Mouse (Mus musculus) NIH3T3 (cell line): ENCODE measurements at regions not wholly inside any gene's neighbourhood (a gene's known extent, or its start where the extent isn't known, plus 50 kb on each side); places are given as distances from the start of the nearest gene placed in this dataset.

Source experiments
- DNase-seq: peaks from one replicate; pipeline ENCODE4 v3.0.0-alpha.2; 2012; ENCODE audit warnings: low read depth

GRCm38 (mm10) chr16:70095221-70095620 lies 218.5 kb upstream of the Gbe1 start:
- no peak for DNase-seq

GRCm38 (mm10) chr16:70103791-70104378 lies 209.9 kb upstream of the Gbe1 start:
- DNase-seq: peak; percentile 5

- no peak for DNase-seq
These were observed 172.3 kb upstream of the Gbe1 start for GRCm38 (mm10) chr16:70141466-70141865.

GRCm38 (mm10) chr16:70147673-70148359 lies 165.9 kb upstream of the Gbe1 start:
- no peak for DNase-seq

- DNase-seq: no peak
These were observed 159.2 kb upstream of the Gbe1 start for GRCm38 (mm10) chr16:70154587-70154986.

GRCm38 (mm10) chr16:70160539-70160938 lies 153.2 kb upstream of the Gbe1 start:
- DNase-seq: no peak

GRCm38 (mm10) chr16:70175140-70175539 lies 138.6 kb upstream of the Gbe1 start:
- DNase-seq: no peak

- DNase-seq: no peak
These were observed 134.8 kb upstream of the Gbe1 start for GRCm38 (mm10) chr16:70178975-70179374.

- DNase-seq: no peak
These were observed 99.7 kb upstream of the Gbe1 start for GRCm38 (mm10) chr16:70213861-70214597.

GRCm38 (mm10) chr16:70214800-70215199 lies 98.9 kb upstream of the Gbe1 start:
- no peak for DNase-seq

- no peak for DNase-seq
These were observed 86.0 kb upstream of the Gbe1 start for GRCm38 (mm10) chr16:70227601-70228226.

GRCm38 (mm10) chr16:70232706-70233105 lies 81.0 kb upstream of the Gbe1 start:
- peak; percentile 5 for DNase-seq

- DNase-seq: no peak
These were observed 78.6 kb upstream of the Gbe1 start for GRCm38 (mm10) chr16:70235189-70235588.

GRCm38 (mm10) chr16:70239432-70239941 lies 74.3 kb upstream of the Gbe1 start:
- DNase-seq: no peak

- DNase-seq: no peak
These were observed 69.5 kb upstream of the Gbe1 start for GRCm38 (mm10) chr16:70244205-70244756.

- DNase-seq: no peak
These were observed 68.8 kb upstream of the Gbe1 start for GRCm38 (mm10) chr16:70244963-70245362.

GRCm38 (mm10) chr16:70259364-70259763 lies 54.4 kb upstream of the Gbe1 start:
- no peak for DNase-seq

- no peak for DNase-seq
These were observed 53.6 kb upstream of the Gbe1 start for GRCm38 (mm10) chr16:70260151-70260550.
